Comparison of ENCODE assay signal across 13 mouse cellular contexts in genomic region chr3:86975150-86975549, GRCm38 (mm10). TPM values are rescaled to one million over a fixed set of nuclear protein-coding genes. Genes with fewer than 3 reads are reported as not detected.
DNase-seq lines count a peak whose midpoint lies in the region; ATAC-seq and TF ChIP-seq lines count a peak whose summit lies in the region.
"Had no signal": no experiment of that assay in that cellular context is flagged by ENCODE, and none has a peak within 500 bp of the region (broad histone marks: within the 10 kb centered on the region; RNA-seq: fewer than 3 reads in every experiment).

No protein-coding gene starts in this region.

- 63% methylated on average over 2 of the region's 2 CpGs for WGBS in intestine, postnatal 0 days
- WGBS in intestine, embryonic 15.5 days = 76% methylated on average over 2 of the region's 2 CpGs
- 78% methylated on average over 2 of the region's 2 CpGs for WGBS in hindbrain, embryonic 16.5 days

- no peaks in the 10 kb centered on the region for H3K4me1 ChIP-seq in intestine, postnatal 0 days (replicated peaks; ENCODE audit: control insufficient read depth, insufficient read depth, low read length)
- no peaks in the 10 kb centered on the region for H3K4me1 ChIP-seq in intestine, embryonic 15.5 days (replicated peaks)
- H3K4me1 ChIP-seq in hindbrain, embryonic 16.5 days (ENCODE audit: control insufficient read depth, insufficient read depth, low read depth, low read length) = no peaks in the 10 kb centered on the region
- H3K4me1 ChIP-seq: heart, embryonic 12.5 days; kidney, embryonic 15.5 days; limb, embryonic 13.5 days had no signal

- ATAC-seq in intestine, postnatal 0 days = no peak
- no peak for ATAC-seq in intestine, embryonic 15.5 days
- ATAC-seq in hindbrain, embryonic 16.5 days = no peak

- H3K9ac ChIP-seq in intestine, postnatal 0 days (ENCODE audit: low read depth, low read length) = no peak overlapping the region
- H3K9ac ChIP-seq in intestine, embryonic 15.5 days = no peak overlapping the region
- H3K9ac ChIP-seq in hindbrain, embryonic 16.5 days (ENCODE audit: low read depth, low read length) = no peak overlapping the region
- H3K9ac ChIP-seq: heart, embryonic 12.5 days; kidney, embryonic 15.5 days; limb, embryonic 13.5 days had no signal

- H3K4me2 ChIP-seq in intestine, postnatal 0 days (replicated peaks; ENCODE audit: low read depth) = no peak overlapping the region
- H3K4me2 ChIP-seq in intestine, embryonic 15.5 days (replicated peaks) = no peak overlapping the region
- H3K4me2 ChIP-seq in hindbrain, embryonic 16.5 days (ENCODE audit: low read length) = no peak overlapping the region
- H3K4me2 ChIP-seq: heart, embryonic 12.5 days; kidney, embryonic 15.5 days; limb, embryonic 13.5 days; midbrain, embryonic 11.5 days had no signal

- no peaks in the 10 kb centered on the region for H3K27me3 ChIP-seq in intestine, postnatal 0 days (replicated peaks; ENCODE audit: control insufficient read depth, insufficient read depth, low read length)
- H3K27me3 ChIP-seq in intestine, embryonic 15.5 days (replicated peaks) = no peaks in the 10 kb centered on the region
- H3K27me3 ChIP-seq in hindbrain, embryonic 16.5 days (replicated peaks; ENCODE audit: control insufficient read depth, insufficient read depth, low read length) = no peaks in the 10 kb centered on the region
- H3K27me3 ChIP-seq: heart, embryonic 12.5 days; kidney, embryonic 15.5 days; limb, embryonic 13.5 days had no signal

- no peak overlapping the region for H3K27ac ChIP-seq in intestine, postnatal 0 days (ENCODE audit: low read depth, low read length)
- no peak overlapping the region for H3K27ac ChIP-seq in intestine, embryonic 15.5 days
- H3K27ac ChIP-seq in hindbrain, embryonic 16.5 days (ENCODE audit: low read depth, low read length) = no peak overlapping the region
- H3K27ac ChIP-seq: kidney, embryonic 15.5 days; limb, embryonic 13.5 days had no signal

- DNase-seq in right cerebral cortex, postnatal 10 days (ENCODE audit: low spot score in 2 of 2) = peak; percentile 41 to 45
- DNase-seq in right cerebral cortex, postnatal 4 days = no peak
- peak; percentile 19 to 64 for DNase-seq in layer of hippocampus, adult 18-20 months (ENCODE audit: low spot score in 2 of 2)
- DNase-seq in testis, postnatal 14 days (ENCODE audit: low spot score) = no peak
- DNase-seq: heart, postnatal 36 days; lung, postnatal 4 days had no signal

- no peak overlapping the region for H3K4me3 ChIP-seq in intestine, postnatal 0 days (ENCODE audit: low read depth, low read length)
- H3K4me3 ChIP-seq in intestine, embryonic 15.5 days (replicated peaks) = no peak overlapping the region
- H3K4me3 ChIP-seq in hindbrain, embryonic 16.5 days (ENCODE audit: low read length) = no peak overlapping the region
- H3K4me3 ChIP-seq: heart, embryonic 12.5 days; kidney, embryonic 15.5 days; limb, embryonic 13.5 days had no signal

- peak; percentile 44 for TF ChIP-seq CTCF in intestine, postnatal 0 days (IDR thresholded peaks at IDR 0.05; ENCODE audit: low read depth)

- no peaks in the 10 kb centered on the region for H3K9me3 ChIP-seq in intestine, postnatal 0 days (ENCODE audit: control insufficient read depth)
- no peaks in the 10 kb centered on the region for H3K9me3 ChIP-seq in intestine, embryonic 15.5 days
- no peaks in the 10 kb centered on the region for H3K9me3 ChIP-seq in hindbrain, embryonic 16.5 days (ENCODE audit: control insufficient read depth, low read length)
- H3K9me3 ChIP-seq: heart, embryonic 12.5 days; kidney, embryonic 15.5 days; limb, embryonic 13.5 days had no signal

- H3K36me3 ChIP-seq in intestine, postnatal 0 days (ENCODE audit: control insufficient read depth, insufficient read depth) = no peaks in the 10 kb centered on the region
- H3K36me3 ChIP-seq in intestine, embryonic 15.5 days = no peaks in the 10 kb centered on the region
- H3K36me3 ChIP-seq in hindbrain, embryonic 16.5 days (ENCODE audit: control insufficient read depth, insufficient read depth, low read length) = no peaks in the 10 kb centered on the region
- H3K36me3 ChIP-seq: heart, embryonic 12.5 days; kidney, embryonic 15.5 days; limb, embryonic 13.5 days had no signal

RNA-seq across cellular contexts. Expression of gene Cd1d1, which starts 24.1 kb away (rescaled TPM):
- polyA plus RNA-seq in intestine, postnatal 0 days (2015; fragmentation: Nextera tagmentation; extraction: Ambion mirVana) = 5.2 and 8.6 TPM in 2 replicates
- 34.7 and 36.5 TPM in 2 replicates for polyA plus RNA-seq in intestine, embryonic 15.5 days (2015; fragmentation: Nextera tagmentation; extraction: Ambion mirVana)
- 1 to 10 TPM in 1 of 2 experiments, under 1 TPM in 1; 0.89 to 1.0 TPM for total RNA-seq in layer of hippocampus, adult 18-20 months (2021)
- polyA plus RNA-seq in hindbrain, embryonic 16.5 days (2015; fragmentation: Nextera tagmentation; extraction: Ambion mirVana) = 47.3 and 49.1 TPM in 2 replicates

RNA-seq across cellular contexts. Expression of gene Dclk2, which starts 54.5 kb away (rescaled TPM):
- 2.3 and 3.3 TPM in 2 replicates for polyA plus RNA-seq in intestine, postnatal 0 days (2015; fragmentation: Nextera tagmentation; extraction: Ambion mirVana)
- polyA plus RNA-seq in intestine, embryonic 15.5 days (2015; fragmentation: Nextera tagmentation; extraction: Ambion mirVana) = 6.3 and 6.8 TPM in 2 replicates
- total RNA-seq in layer of hippocampus, adult 18-20 months (2021) = 100 to 1,000 TPM; 101 to 104 TPM
- 74.9 and 84.2 TPM in 2 replicates for polyA plus RNA-seq in hindbrain, embryonic 16.5 days (2015; fragmentation: Nextera tagmentation; extraction: Ambion mirVana)

Comparison
In these comparisons a context has a peak if more than half of its experiments do, and no peak if none do; other contexts are left out.
1. DNase-seq: peak in right cerebral cortex, postnatal 10 days (2 of 2) and layer of hippocampus, adult 18-20 months (2 of 2); none in right cerebral cortex, postnatal 4 days (single experiment) and testis, postnatal 14 days (single experiment).